Mouse (Mus musculus) embryo, embryonic 11 days (tissue): Measurements from ENCODE around the gene Igfbp2.

Source experiments
- DNase-seq: peaks from one replicate; pipeline ENCODE4 v3.0.0-alpha.2; 2015

The Igfbp2 gene

GRCm38 (mm10) chr1:72823751-72824706 lies at the start of gene Igfbp2:
Gene Igfbp2 (plus strand): TSS chr1:72824503.
- peak; percentile 89 for DNase-seq

- peak; percentile 37 for DNase-seq
Measured at GRCm38 (mm10) chr1:72778789-72779188, 45.5 kb upstream of the Igfbp2 start.

GRCm38 (mm10) chr1:72780720-72781119 lies 43.6 kb upstream of the Igfbp2 start:
- DNase-seq = peak; percentile 36

GRCm38 (mm10) chr1:72783341-72783740 lies 41.0 kb upstream of the Igfbp2 start:
- DNase-seq = no peak

- no peak for DNase-seq
Measured at GRCm38 (mm10) chr1:72784018-72784417, 40.3 kb upstream of the Igfbp2 start.

GRCm38 (mm10) chr1:72790670-72791069 lies 33.6 kb upstream of the Igfbp2 start:
- no peak for DNase-seq

- no peak for DNase-seq
Measured at GRCm38 (mm10) chr1:72791743-72792142, 32.6 kb upstream of the Igfbp2 start.

GRCm38 (mm10) chr1:72792262-72792661 lies 32.0 kb upstream of the Igfbp2 start:
- no peak for DNase-seq

- DNase-seq = no peak
Measured at GRCm38 (mm10) chr1:72793230-72793629, 31.1 kb upstream of the Igfbp2 start.

- no peak for DNase-seq
Measured at GRCm38 (mm10) chr1:72796128-72796527, 28.2 kb upstream of the Igfbp2 start.

GRCm38 (mm10) chr1:72797102-72797665 lies 27.1 kb upstream of the Igfbp2 start:
- no peak for DNase-seq

- no peak for DNase-seq
Measured at GRCm38 (mm10) chr1:72798441-72798840, 25.9 kb upstream of the Igfbp2 start.

- DNase-seq = no peak
Measured at GRCm38 (mm10) chr1:72804031-72804430, 20.3 kb upstream of the Igfbp2 start.

GRCm38 (mm10) chr1:72805037-72805436 lies 19.3 kb upstream of the Igfbp2 start:
- peak; percentile 45 for DNase-seq

GRCm38 (mm10) chr1:72805476-72806043 lies 18.7 kb upstream of the Igfbp2 start:
- no peak for DNase-seq

GRCm38 (mm10) chr1:72806044-72806584 lies 18.2 kb upstream of the Igfbp2 start:
- peak; percentile 80 for DNase-seq

GRCm38 (mm10) chr1:72809304-72809703 lies 15.0 kb upstream of the Igfbp2 start:
- no peak for DNase-seq

GRCm38 (mm10) chr1:72809951-72810675 lies 14.2 kb upstream of the Igfbp2 start:
- DNase-seq = no peak

- no peak for DNase-seq
Measured at GRCm38 (mm10) chr1:72811061-72811460, 13.2 kb upstream of the Igfbp2 start.

GRCm38 (mm10) chr1:72813089-72813638 lies 11.1 kb upstream of the Igfbp2 start:
- DNase-seq = peak; percentile 17

- DNase-seq = peak; percentile 60
Measured at GRCm38 (mm10) chr1:72813639-72814403, 10.5 kb upstream of the Igfbp2 start.

GRCm38 (mm10) chr1:72815184-72815583 lies 9.1 kb upstream of the Igfbp2 start:
- DNase-seq = peak; percentile 14
